Mouse (Mus musculus): ENCODE measurements around the gene Gm21861. TPM values are rescaled to one million over a fixed set of nuclear protein-coding genes. Genes with fewer than 3 reads are reported as not detected.
"Not testable (repeated sequence)": the region's sequence is repeated elsewhere in the genome, so short reads cannot be mapped to it uniquely, and the experiment has no call there.

Gene Gm21861
- polyA plus RNA-seq (2015; fragmentation: Nextera tagmentation; extraction: Ambion mirVana), result not detected in 2 replicates

DNA sequence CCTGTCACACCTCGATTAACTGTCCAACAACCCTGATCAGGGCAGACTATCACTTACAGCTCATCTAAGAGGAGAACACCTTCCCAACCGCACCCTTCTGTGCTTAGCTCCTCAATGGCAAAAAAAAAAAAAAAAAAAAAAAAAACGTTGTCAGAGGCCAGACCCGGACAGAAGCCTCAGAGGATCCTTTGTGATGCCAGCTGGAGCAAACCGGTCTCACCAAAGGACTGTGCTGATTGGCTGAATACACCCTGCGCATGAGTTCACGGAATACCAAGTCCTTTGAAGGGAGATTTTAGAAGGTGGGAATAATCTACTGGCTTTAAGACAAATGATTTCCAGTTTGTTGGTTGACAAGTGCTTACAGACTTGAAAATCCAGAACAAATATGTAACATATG, at the start of gene Gm21861:
Gm21861 (minus strand) TSS at position 101 of the 400 bp plus-strand sequence.
- no CpG with 5 or more reads among the region's 7 CpGs for WGBS
- H3K9ac ChIP-seq; H3K36me3 ChIP-seq; H3K9me3 ChIP-seq; H3K27me3 ChIP-seq; ATAC-seq (ENCODE audit: insufficient number of reproducible peaks, low FRiP score, low TSS enrichment, low read depth); H3K27ac ChIP-seq; H3K4me3 ChIP-seq; H3K4me2 ChIP-seq; H3K4me1 ChIP-seq: not testable (repeated sequence)

Measured in limb, embryonic 15.5 days (tissue).